Mouse (Mus musculus) C2C12 (cell line): ENCODE data around the gene Ppm1h. TPM values are rescaled to one million over a fixed set of nuclear protein-coding genes. Genes with fewer than 3 reads are reported as not detected.

Source experiments
- H3K27me3 ChIP-seq: one replicate; pipeline ENCODE4 v1.6.1; 2011; ENCODE audit not compliant: control insufficient read depth, insufficient read depth, insufficient read length
- H3K36me3 ChIP-seq: one replicate; pipeline ENCODE4 v1.6.1; 2011; ENCODE audit not compliant: control insufficient read depth, insufficient read depth
- H3K4me3 ChIP-seq: one replicate; pipeline ENCODE4 v1.5.1; 2011; ENCODE audit warnings: mild to moderate bottlenecking, control low read depth; ENCODE audit not compliant: poor library complexity, insufficient read depth, severe bottlenecking
- H3K79me2 ChIP-seq: one replicate; pipeline ENCODE4 v1.6.1; 2011; ENCODE audit not compliant: control insufficient read depth, insufficient read depth
- H3K79me3 ChIP-seq: one replicate; pipeline ENCODE4 v1.6.1; 2011; ENCODE audit warnings: low read depth, control low read depth
- H3ac ChIP-seq: one replicate; pipeline ENCODE3; 2011; ENCODE audit warnings: low read depth; ENCODE audit not compliant: control insufficient read depth, insufficient read length
- CEBPB ChIP-seq: IDR thresholded peaks from one replicate; pipeline ENCODE4 v1.6.1; 2011; ENCODE audit warnings: low read depth, mild to moderate bottlenecking, control low read depth, moderate library complexity
- CTCF ChIP-seq: IDR thresholded peaks from one replicate; pipeline ENCODE4 v1.5.1; 2011; ENCODE audit not compliant: control insufficient read depth, insufficient read depth, insufficient read length
- FOSL1 ChIP-seq: IDR thresholded peaks from one replicate; pipeline ENCODE4 v1.8.0; 2011; ENCODE audit warnings: mild to moderate bottlenecking, low read length; ENCODE audit not compliant: poor library complexity, insufficient read depth, severe bottlenecking
- MAX ChIP-seq: IDR thresholded peaks from one replicate; pipeline ENCODE4 v1.6.1; 2011; ENCODE audit warnings: mild to moderate bottlenecking, control low read depth
- MYOD1 ChIP-seq: IDR thresholded peaks from one replicate; pipeline ENCODE4 v1.6.1; 2011; ENCODE audit warnings: low read depth; ENCODE audit not compliant: control insufficient read depth, insufficient read length
- MYOG ChIP-seq: IDR thresholded peaks from one replicate; pipeline ENCODE4 v1.6.1; 2011; ENCODE audit not compliant: control insufficient read depth, insufficient read length; ENCODE audit errors: extremely low read depth
- USF1 ChIP-seq: IDR thresholded peaks from one replicate; pipeline ENCODE4 v1.6.1; 2011; ENCODE audit warnings: low read depth, mild to moderate bottlenecking, control low read depth, moderate library complexity
- polyA plus RNA-seq: library from polyadenylated mRNA; unstranded; fragments of >200 nt; fragmentation: generic; extraction: Trizol; gene quantifications from one replicate; pipeline ENCODE4 v1.2.1, GENCODE M21; 2012; ENCODE audit warnings: missing spikeins

Ppm1h gene
- polyA plus RNA-seq, 1 experiment, result 0.06 TPM

DNA sequence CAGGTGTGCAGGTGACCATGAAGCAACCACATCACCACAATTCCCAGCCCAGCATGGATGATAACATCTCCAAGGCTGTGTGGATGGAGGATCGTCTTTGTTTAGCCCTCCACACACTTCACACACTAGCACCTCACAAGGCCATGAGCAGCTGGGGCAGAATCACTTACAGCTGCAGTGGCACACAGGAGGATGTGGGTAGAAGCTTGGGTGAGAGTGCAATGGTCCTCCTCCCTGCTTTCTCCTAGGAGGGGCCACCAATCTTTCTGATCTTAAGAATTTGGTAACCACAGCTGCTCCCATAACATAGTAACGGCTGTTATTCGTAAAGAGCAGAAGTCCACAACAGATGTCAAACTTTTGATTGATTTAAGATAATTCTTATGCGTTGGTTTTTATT, 26.6 kb upstream of the Ppm1h start:
- TF ChIP-seq FOSL1 (no peak), MYOD1 (no peak), MAX (no peak), CEBPB (no peak), MYOG (no peak), CTCF (no peak), USF1 (no peak)
- Histone ChIP-seq H3ac (no peak overlapping the region), H3K27me3 (no peaks in the 10 kb centered on the region), H3K79me3 (no peaks in the 10 kb centered on the region), H3K4me3 (no peak overlapping the region), H3K79me2 (no peaks in the 10 kb centered on the region), H3K36me3 (no peaks in the 10 kb centered on the region)

- Histone ChIP-seq H3K4me3 (no peak overlapping the region), H3K79me3 (no peaks in the 10 kb centered on the region), H3ac (no peak overlapping the region), H3K27me3 (no peaks in the 10 kb centered on the region), H3K79me2 (no peaks in the 10 kb centered on the region), H3K36me3 (no peaks in the 10 kb centered on the region)
- no peak for TF ChIP-seq MYOD1
- TF ChIP-seq USF1, result no peak
- no peak for TF ChIP-seq CEBPB
- no peak for TF ChIP-seq CTCF
- TF ChIP-seq MYOG, result no peak
- no peak for TF ChIP-seq FOSL1
- TF ChIP-seq MAX, result no peak
Observed at GRCm38 (mm10) chr10:122652578-122652977, 26.0 kb upstream of the Ppm1h start.

DNA sequence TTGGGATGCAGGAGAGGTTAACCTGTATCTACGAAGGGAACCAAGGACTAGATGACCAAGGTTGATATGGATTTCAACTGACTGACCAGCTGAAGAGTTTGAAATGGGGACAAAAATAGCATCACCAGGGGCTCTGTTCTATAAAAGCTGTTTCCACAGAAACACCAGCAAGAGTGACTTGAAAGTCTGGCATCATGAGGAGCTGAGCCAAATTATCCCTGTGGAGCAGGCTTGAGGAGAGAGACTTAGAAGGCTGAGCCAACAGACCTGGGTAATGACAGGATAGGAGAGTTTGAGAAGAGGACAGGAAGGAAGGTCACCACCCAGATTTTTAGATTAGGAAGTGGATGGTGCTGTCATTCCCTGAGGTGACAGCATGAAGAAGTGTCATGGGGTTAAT, 12.9 kb upstream of the Ppm1h start:
- no peak for TF ChIP-seq USF1
- Histone ChIP-seq H3K27me3 (no peaks in the 10 kb centered on the region), H3K79me2 (no peaks in the 10 kb centered on the region), H3K79me3 (no peaks in the 10 kb centered on the region), H3ac (no peak overlapping the region), H3K4me3 (no peak overlapping the region), H3K36me3 (no peaks in the 10 kb centered on the region)

DNA sequence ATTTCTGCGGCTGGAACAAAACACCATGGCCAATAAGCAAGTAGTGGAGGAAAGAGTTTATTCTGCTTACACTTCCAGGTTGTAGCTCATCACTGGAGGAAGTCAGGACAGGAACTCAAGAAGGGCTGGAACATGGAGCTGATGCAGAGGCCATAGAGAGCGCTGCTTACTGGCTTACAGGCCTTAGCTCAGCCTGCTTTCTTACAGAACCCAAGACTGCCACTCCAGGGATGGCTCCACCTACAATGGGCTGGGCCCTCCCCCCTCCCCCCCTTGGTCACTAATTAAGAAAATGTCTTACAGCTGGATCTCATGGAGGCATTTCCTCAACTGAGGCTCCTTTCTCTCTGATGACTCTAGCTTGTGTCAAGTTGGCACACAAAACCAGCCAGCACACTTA, 7.3 kb upstream of the Ppm1h start:
- TF ChIP-seq FOSL1, result no peak
- no peak for TF ChIP-seq USF1
- TF ChIP-seq MAX, result no peak
- TF ChIP-seq MYOG, result no peak
- no peak for TF ChIP-seq CEBPB
- no peak for TF ChIP-seq CTCF
- no peak for TF ChIP-seq MYOD1
- no peaks in the 10 kb centered on the region for H3K27me3 ChIP-seq
- no peaks in the 10 kb centered on the region for H3K79me2 ChIP-seq
- no peak overlapping the region for H3K4me3 ChIP-seq
- H3K36me3 ChIP-seq, result no peaks in the 10 kb centered on the region
- H3ac ChIP-seq, result no peak overlapping the region
- H3K79me3 ChIP-seq, result no peaks in the 10 kb centered on the region

DNA sequence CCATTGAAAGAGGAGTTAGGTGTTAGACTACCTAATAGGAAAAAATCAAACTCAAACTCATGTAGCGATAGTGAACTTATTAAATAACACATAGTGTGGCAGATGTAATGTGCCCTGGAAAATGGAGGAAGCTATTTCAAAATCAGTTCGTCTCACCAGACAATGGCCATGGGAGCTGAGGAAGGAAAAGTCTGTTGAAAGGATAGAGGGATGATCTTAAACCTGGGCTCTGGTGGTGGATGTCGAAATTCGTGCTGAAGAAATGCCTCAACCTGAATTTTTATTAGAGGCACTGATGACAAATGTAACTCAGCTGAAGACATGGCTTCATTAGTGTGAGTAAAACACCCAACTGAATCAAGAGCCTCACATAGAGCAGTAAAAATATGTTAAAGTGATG, 6.5 kb upstream of the Ppm1h start:
- no peaks in the 10 kb centered on the region for H3K79me3 ChIP-seq
- no peak overlapping the region for H3ac ChIP-seq
- no peaks in the 10 kb centered on the region for H3K27me3 ChIP-seq
- H3K36me3 ChIP-seq, result no peaks in the 10 kb centered on the region
- TF ChIP-seq CEBPB (no peak), MYOG (no peak), MAX (no peak), USF1 (no peak), MYOD1 (no peak), CTCF (no peak), FOSL1 (no peak)
- H3K4me3 ChIP-seq, result no peak overlapping the region
- H3K79me2 ChIP-seq, result no peaks in the 10 kb centered on the region

GRCm38 (mm10) chr10:122679437-122680045, 979 bp downstream of the Ppm1h start:
- Histone ChIP-seq H3K36me3 (no peaks in the 10 kb centered on the region), H3K79me2 (no peaks in the 10 kb centered on the region), H3K4me3 (no peak overlapping the region), H3K79me3 (no peaks in the 10 kb centered on the region), H3K27me3 (peaks cover 26% of the 10 kb centered on the region), H3ac (no peak overlapping the region)
- TF ChIP-seq MYOG (no peak), CTCF (no peak), FOSL1 (no peak), USF1 (no peak), MAX (no peak), CEBPB (no peak), MYOD1 (no peak)
